Mouse (Mus musculus) left cerebral cortex, postnatal 25 days (tissue): Measurements from ENCODE around the gene Klk11. TPM values are rescaled to one million over a fixed set of nuclear protein-coding genes. Genes with fewer than 3 reads are reported as not detected.

Source experiments
- DNase-seq, 2 experiments: peaks; one replicate each; pipeline ENCODE4 v3.0.0; 2022; ENCODE audit warnings: low spot score in 2 of 2, mixed read lengths in 1 of 2
- intact Hi-C: fragments of 180-260 bp; cut with DNase I; formaldehyde crosslinking; loops from one replicate; pipeline ENCODE4 v1.15.1; 2025
- total RNA-seq, 2 experiments: library from RNA; stranded (reverse); gene quantifications; 2 replicates each; pipeline ENCODE4 v1.2.3; 2021

The Klk11 gene
- not detected for total RNA-seq

GRCm38 (mm10) chr7:43774364-43774763, at the start of gene Klk11:
Klk11 (plus strand) TSS chr7:43774604.
- intact Hi-C loops, result no loop called here
- DNase-seq, result no peak

GRCm38 (mm10) chr7:43747788-43748187, 26.6 kb upstream of the Klk11 start:
- intact Hi-C loops, result no loop called here
- DNase-seq, result peak in 1 of 2 experiments; percentile 55

GRCm38 (mm10) chr7:43752806-43753205, 21.6 kb upstream of the Klk11 start:
- DNase-seq, result no peak

GRCm38 (mm10) chr7:43766484-43766883, 7.9 kb upstream of the Klk11 start:
- intact Hi-C loops, result no loop called here
- DNase-seq, result no peak

More at GRCm38 (mm10) chr7:43752806-43753205, 21.6 kb upstream of the Klk11 start:
- intact Hi-C loops, result no loop called here

GRCm38 (mm10) chr7:43768597-43768996, 5.8 kb upstream of the Klk11 start, which contains the start of gene Klk12:
Klk12 (plus strand) TSS chr7:43768897.
- intact Hi-C loops, result no loop called here
- no peak for DNase-seq

- no peak for DNase-seq
- intact Hi-C loops, result no loop called here
These were observed 4.8 kb upstream of the Klk11 start for GRCm38 (mm10) chr7:43769636-43770035.

GRCm38 (mm10) chr7:43770701-43771100, 3.7 kb upstream of the Klk11 start:
- no peak for DNase-seq
- intact Hi-C loops, result no loop called here

- DNase-seq, result no peak
- intact Hi-C loops, result no loop called here
These were observed 2.5 kb upstream of the Klk11 start for GRCm38 (mm10) chr7:43771916-43772315.

GRCm38 (mm10) chr7:43772901-43773300, 1.5 kb upstream of the Klk11 start:
- intact Hi-C loops, result no loop called here
- DNase-seq, result no peak

- intact Hi-C loops, result no loop called here
- no peak for DNase-seq
These were observed 398 bp downstream of the Klk11 start for GRCm38 (mm10) chr7:43774802-43775201.

GRCm38 (mm10) chr7:43775311-43776057, 1.1 kb downstream of the Klk11 start:
- DNase-seq, result no peak
- intact Hi-C loops, result no loop called here

- DNase-seq, result no peak
- intact Hi-C loops, result no loop called here
These were observed 2.1 kb downstream of the Klk11 start for GRCm38 (mm10) chr7:43776506-43776905.

- intact Hi-C loops, result no loop called here
- no peak for DNase-seq
These were observed 3.0 kb downstream of the Klk11 start for GRCm38 (mm10) chr7:43777423-43777822.

GRCm38 (mm10) chr7:43778176-43778970, 4.0 kb downstream of the Klk11 start:
- DNase-seq, result no peak

GRCm38 (mm10) chr7:43780241-43780640, 5.8 kb downstream of the Klk11 start:
- intact Hi-C loops, result loop anchor here (5.0 kb wide), 1 partner anchor 98 kb away; no protein-coding TSS in a partner anchor
- no peak for DNase-seq

More at GRCm38 (mm10) chr7:43778176-43778970, 4.0 kb downstream of the Klk11 start:
- intact Hi-C loops, result no loop called here

- intact Hi-C loops, result loop anchor here (5.0 kb wide), 1 partner anchor 98 kb away; no protein-coding TSS in a partner anchor
- no peak for DNase-seq
These were observed 6.3 kb downstream of the Klk11 start, which contains the start of gene Klk10 for GRCm38 (mm10) chr7:43780746-43781145. Klk10 (plus strand) TSS chr7:43781035.

GRCm38 (mm10) chr7:43781541-43781940, 7.1 kb downstream of the Klk11 start:
- intact Hi-C loops, result loop anchor here (5.0 kb wide), 1 partner anchor 99 kb away; no protein-coding TSS in a partner anchor
- DNase-seq, result no peak

- DNase-seq, result peak; percentile 49 to 67
- intact Hi-C loops, result loop anchor here (5.0 kb wide), 1 partner anchor 100 kb away; no protein-coding TSS in a partner anchor
These were observed 8.2 kb downstream of the Klk11 start for GRCm38 (mm10) chr7:43782275-43783265.

GRCm38 (mm10) chr7:43785286-43785685, 10.9 kb downstream of the Klk11 start:
- intact Hi-C loops, result no loop called here
- no peak for DNase-seq
